Mouse (Mus musculus): ENCODE data around the gene Smndc1.

Smndc1 gene

GRCm38 (mm10) chr19:53390495-53391007 lies at the start of gene Smndc1:
TSS of gene Smndc1 (minus strand) at chr19:53390578.
- peak; percentile 100 for DNase-seq (ENCODE audit: low read depth, low spot score)

DNA sequence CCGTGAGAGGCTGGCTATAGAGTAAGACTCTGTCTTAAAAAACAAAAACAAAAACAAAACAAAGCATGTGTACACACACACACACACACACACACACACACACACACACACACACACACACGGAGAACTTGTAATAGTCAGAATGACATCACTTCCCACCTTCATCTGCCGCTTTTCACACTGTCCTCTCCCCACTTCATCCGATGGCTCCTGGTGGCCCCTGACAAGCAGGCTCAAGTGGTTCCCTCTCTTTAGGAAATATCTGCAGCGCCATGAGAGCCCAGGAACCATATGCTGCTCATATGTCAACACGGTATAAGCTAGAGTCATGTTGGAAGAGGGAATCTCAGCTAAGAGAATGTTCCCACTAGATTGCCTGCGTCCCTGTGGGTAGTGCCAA lies 49.0 kb upstream of the Smndc1 start:
- DNase-seq (ENCODE audit: low read depth, low spot score): no peak

GRCm38 (mm10) chr19:53437991-53438390 lies 47.6 kb upstream of the Smndc1 start:
- DNase-seq (ENCODE audit: low read depth, low spot score): no peak

DNA sequence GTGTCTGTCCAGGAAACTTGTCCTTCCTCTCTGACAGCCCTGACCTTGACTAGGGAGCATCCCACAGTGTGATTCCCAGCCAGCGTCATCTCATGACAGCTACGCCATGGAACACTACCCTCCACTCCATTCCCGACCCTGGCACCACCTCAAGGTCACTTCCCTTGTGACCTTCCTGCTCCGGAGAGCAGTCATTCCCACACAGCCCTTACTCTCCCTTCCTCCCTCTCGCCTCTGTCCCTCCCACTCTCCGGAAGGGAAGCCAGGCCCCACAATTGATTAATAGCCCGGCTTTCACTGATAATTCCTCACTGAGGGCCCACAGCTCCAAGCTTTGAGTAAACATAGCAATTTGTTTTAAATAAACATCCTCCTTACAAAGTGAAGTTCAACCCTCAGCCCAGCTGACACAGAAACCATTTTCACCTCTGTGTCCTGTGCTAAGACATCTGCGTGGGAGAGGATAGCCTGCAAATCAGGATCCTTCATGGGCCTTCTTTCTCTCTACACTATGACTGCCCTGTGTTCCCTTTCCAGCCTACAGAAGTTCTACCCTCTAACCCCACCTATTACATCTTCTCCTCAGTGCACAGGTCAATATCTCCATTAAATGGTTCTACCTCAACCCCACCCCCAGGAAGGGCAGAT lies 47.1 kb upstream of the Smndc1 start:
- no peak for DNase-seq (ENCODE audit: low read depth, low spot score)

- no peak for DNase-seq (ENCODE audit: low read depth, low spot score)
Measured at GRCm38 (mm10) chr19:53433949-53434689, 43.7 kb upstream of the Smndc1 start.

DNA sequence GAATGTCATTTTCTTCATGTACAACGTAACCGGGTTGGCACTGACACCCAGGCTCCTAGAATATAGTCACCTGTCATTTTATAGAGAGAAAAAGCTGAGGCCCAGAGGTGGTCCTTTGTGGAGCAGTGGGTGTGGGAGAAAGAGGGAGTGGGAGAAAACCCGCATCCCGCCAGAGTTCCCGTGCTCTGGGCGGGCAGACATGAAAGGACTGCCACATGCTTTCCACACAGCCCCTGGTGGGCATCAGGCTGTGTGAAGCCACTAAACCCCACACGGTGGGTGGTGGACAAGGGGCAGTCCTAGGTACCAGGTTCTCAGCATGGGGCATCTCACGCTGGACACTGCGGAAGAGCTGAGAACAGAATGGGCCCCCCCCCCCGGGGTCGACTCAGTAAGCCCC lies 40.6 kb upstream of the Smndc1 start:
- DNase-seq (ENCODE audit: low read depth, low spot score): no peak

DNA sequence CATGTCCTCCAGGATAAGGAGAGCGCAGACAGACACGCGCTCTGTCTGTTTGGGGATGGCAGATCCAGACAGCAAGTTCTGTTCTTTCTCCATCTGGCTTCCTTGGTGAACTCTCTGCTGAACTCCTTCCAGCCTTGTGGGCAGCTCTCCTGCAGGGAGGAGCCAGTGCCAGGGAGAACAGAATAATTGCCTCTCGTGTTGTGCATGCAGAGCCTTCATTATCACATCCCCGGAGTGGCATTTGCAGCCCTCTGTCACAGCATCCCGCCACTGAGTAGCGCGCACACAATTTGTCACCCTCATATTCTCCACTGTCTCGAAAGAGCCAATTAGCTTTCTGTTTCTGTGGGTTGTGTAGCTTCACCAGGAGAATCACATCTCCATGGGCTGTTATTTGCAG lies 40.0 kb upstream of the Smndc1 start:
- peak; percentile 97 for DNase-seq (ENCODE audit: low read depth, low spot score)

DNA sequence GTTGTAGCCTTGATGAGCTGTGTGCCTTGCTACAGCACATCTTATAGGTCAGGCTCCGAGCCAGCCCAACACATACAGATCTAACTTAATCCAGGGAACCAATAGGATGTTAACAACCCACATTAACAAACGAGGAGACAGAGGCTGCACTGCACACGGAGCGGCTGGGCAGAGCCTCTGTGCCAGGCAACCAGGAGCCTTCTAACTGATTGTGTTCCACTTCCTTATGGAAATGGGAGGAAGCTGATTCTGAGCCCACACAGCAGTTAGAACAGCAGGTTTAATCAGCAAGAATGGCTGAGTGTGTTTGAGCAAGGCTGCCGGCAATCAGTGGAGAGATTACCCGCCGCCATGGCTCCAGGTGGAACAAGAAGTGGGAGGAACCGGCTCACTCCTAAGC lies 37.4 kb upstream of the Smndc1 start:
- DNase-seq (ENCODE audit: low read depth, low spot score): peak; percentile 86

- no peak for DNase-seq (ENCODE audit: low read depth, low spot score)
Measured at GRCm38 (mm10) chr19:53427346-53427745, 37.0 kb upstream of the Smndc1 start.

GRCm38 (mm10) chr19:53425824-53426223 lies 35.4 kb upstream of the Smndc1 start:
- DNase-seq (ENCODE audit: low read depth, low spot score): no peak

- no peak for DNase-seq (ENCODE audit: low read depth, low spot score)
Measured at GRCm38 (mm10) chr19:53424629-53425028, 34.3 kb upstream of the Smndc1 start.

GRCm38 (mm10) chr19:53423816-53424465 lies 33.6 kb upstream of the Smndc1 start:
- no peak for DNase-seq (ENCODE audit: low read depth, low spot score)

DNA sequence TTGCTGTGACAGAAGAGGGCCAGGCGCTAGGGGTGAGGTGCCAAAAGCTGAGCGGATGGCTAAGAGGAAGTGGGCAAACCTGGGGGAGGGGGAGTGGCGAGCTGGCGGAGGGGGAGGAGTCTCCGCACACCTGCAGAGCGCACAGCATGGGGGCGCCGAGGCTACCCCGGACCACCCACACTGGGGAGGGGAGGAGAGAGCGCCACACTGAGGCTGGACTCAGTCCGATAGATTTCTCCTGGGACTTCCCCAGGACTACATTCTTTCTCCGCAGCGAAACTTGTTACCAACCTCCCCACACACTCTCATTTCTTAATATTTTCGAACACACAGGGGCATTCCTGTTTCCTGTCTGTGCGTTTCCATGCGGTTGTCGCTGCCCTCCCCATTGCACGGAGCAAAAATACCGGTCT lies 33.0 kb upstream of the Smndc1 start:
- no peak for DNase-seq (ENCODE audit: low read depth, low spot score)

DNA sequence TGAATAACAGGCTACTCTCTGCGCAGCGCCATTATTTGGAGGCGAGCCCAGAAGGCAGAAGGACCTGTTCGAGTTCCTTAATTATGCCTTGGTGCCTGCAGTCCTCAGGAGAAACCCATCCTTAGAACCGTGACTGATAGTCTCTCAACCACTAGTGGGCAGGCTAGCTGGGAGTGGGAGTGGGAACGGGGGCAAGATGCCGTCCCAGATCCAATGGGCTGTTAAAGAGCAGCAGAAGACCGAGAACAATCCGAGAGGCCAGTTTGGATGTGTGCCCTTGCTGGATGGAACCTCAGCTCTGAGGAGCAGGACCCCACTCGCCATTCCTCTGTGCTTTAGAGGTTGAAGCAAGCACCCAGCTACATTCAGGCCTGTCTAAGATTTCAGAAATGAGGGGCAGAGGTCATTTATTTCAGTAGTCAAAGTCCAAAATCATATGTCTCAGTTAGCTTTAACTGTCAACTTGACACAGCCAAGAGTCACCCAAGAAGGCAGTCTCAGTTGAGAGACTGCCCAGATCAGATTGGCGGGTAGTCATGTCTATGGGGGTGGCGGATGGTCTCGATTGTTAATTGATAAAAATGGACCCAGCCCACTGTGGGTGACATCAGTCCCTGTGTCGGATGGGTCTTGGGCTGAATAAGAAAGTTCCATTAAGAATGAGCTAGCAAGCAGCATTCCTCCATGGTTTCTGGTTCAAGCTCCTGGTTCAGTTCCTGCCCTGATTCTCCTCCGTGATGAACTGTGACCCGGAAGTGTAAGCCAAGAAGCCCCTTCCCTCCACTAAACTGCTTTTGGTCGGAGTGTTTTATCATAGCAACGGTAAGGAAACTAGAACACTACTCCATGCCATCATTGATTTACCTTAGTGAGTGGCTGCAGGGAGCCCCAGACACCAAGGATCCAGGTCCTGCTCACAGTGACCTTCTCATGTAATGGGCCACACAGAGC lies 32.3 kb upstream of the Smndc1 start:
- peak; percentile 36 for DNase-seq (ENCODE audit: low read depth, low spot score)

DNA sequence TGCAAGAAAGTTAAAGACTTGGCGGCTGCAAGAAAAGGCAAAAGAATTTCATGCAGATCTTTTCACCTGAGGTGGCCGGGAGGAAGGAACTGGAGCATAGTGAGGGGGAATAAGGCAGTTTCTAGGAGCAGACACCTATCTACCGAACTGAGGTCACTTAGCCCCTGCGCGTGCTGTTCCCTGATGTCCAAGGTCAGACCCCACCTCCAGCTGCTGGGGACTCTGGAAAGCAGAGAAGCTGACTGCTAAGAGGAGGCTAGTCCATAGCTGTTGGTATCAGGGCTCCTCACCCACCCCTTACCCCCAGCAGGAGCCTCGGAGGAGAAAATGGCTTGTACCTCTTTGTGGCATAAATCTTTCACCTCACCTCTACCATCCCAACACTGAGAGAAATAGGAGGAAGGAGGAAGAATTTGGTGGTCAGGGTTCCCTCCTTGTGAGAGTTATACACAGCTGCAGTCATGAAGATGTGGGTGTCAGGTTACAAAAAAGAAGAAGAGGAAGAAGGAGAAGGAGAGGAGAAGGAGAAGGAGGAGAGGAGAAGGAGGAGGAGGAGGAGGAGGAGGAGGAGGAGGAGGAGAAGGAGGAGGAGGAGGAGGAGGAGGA lies 31.3 kb upstream of the Smndc1 start:
- no peak for DNase-seq (ENCODE audit: low read depth, low spot score)

DNA sequence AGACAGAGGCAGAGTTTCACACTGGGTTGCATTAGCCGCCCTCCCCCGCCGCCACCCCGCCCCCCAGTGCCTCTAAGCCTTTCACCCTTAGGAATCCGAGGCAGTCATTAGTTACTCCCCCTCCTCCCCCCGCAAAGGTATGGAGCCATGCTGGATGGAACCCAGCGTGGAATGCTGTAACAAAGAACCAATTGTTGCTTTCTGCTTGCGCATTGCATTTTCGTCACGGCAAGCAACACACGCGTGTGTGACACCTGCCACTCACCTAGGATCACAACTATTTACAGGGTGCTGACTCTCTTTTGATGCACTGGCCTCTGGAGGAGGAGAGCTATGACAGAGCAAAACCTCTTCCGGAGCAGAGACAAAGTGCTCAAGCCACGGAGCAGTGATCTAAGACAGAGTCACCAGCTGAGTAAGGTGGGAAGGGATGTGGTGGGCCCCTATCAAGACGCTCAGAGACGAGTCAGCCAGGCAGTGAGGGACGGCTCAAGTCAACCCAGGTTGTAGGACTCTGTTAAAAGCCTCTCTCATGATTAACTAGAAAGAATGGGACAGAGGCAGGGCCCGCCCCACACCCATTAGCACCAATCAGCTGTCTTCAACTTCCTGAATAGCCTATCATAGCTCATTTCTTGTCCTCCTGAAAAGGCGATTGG lies 30.7 kb upstream of the Smndc1 start:
- peak; percentile 79 for DNase-seq (ENCODE audit: low read depth, low spot score)

DNA sequence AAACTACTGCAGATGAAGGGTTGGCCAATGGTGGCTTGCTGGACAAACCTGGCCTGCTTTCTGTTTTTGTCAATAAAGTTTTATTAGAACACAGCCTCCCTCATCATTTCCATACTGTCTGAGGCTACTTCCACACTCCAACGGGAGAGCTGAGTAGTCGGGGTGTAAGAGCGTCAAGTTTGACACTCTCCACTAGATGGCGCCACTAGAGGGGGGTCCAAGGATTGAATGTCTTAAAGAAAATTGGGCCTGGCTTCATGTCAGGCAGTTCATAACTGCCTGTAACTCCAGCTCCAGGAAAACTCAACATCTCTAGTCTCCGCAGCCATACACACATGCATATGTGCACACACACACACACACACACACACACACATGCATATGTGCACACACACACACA lies 29.5 kb upstream of the Smndc1 start:
- peak; percentile 76 for DNase-seq (ENCODE audit: low read depth, low spot score)

DNA sequence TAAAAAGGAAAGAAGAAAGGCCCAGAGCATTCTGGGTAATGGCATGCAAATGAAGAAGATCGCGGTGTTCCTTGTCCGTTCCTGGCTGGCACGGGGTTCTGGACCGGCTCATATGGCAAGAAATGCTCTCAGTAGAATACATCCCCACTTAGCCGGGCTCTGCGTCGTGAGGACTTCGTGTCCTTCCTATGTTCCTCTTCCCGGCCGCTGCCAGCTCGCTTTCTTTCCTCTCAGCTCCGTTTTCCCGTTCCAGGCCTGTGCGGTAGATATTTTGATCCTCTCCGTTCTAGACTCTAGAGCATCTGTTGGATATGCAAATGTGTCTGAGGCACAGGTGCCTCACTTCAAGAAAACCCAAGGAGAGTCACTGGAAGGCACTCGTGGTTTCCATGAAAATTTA lies 24.8 kb upstream of the Smndc1 start:
- peak; percentile 70 for DNase-seq (ENCODE audit: low read depth, low spot score)

DNA sequence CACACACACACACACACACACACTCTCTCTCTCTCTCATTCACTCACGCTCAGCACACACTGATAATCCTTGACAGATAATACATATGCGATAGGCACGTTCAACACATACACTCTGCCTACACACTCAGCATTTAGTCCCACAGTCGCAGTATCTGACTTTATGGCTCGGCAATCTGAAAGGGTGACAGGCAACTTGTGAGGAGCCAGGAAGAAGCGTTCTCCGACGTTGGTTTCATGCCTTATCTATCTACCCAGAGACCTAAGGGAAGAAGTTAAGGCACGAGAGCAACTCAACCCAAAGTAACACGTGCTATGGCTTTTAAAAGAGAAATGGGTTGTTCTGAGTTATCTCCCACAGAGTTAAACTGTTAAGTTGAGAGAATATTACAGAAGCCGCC lies 24.3 kb upstream of the Smndc1 start:
- DNase-seq (ENCODE audit: low read depth, low spot score): no peak

DNA sequence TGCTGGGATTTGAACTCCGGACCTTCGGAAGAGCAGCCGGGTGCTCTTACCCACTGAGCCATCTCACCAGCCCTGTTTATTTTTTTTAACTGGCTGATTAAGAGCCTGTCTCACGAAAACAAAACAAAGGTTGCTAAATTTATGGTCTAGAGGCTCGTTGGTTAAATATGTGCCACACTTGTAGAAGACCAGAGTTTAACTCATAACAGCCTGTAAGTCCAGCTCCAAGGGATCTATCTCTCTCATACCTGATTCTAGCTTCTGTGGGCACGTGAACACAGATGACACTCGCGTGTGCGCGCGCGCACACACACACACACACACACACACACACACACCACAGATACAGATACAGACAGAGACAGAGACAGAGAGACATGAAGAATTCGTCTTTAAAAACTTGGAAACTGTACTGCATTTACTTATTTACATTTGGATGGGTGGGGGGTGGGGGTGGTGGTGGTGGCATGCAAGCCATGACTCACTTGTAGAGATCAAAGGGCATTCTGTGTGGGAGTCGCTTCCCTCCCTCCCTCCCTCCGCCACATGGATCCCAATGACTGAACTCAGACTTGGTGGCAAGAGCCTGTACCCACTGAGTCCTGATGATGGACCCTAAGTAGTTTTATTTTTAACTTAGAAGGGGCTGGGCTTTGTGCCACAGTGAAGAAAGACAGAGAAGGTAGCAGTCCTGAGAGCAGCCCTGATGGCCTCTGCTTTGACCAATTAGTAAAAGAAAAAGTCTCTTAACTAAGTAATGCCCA lies 23.4 kb upstream of the Smndc1 start:
- DNase-seq (ENCODE audit: low read depth, low spot score): no peak
